Mouse (Mus musculus): ENCODE data around the gene Tdrd3. TPM values are rescaled to one million over a fixed set of nuclear protein-coding genes. Genes with fewer than 3 reads are reported as not detected.

Tdrd3 gene
- 12.7 TPM for polyA plus RNA-seq (2015; fragmentation: Illumina TruSeq; extraction: RNeasy Lipid Tissue Mini Kit (QIAGEN cat#74804); ENCODE audit: insufficient read depth, low read depth, low replicate concordance)

GRCm38 (mm10) chr14:87415808-87416721 lies at the start of gene Tdrd3:
TSS of gene Tdrd3 (plus strand) at chr14:87416639.

All from pancreas, adult 10 weeks (tissue).